Mouse (Mus musculus): ENCODE data around the gene Tgif1. TPM values are rescaled to one million over a fixed set of nuclear protein-coding genes. Genes with fewer than 3 reads are reported as not detected.
A peak's percentile ranks its signal among the peaks of the same experiment; 100 is the strongest.

The Tgif1 gene
- polyA plus RNA-seq, 1 experiment from 2014 or later = 9.0 TPM

DNA sequence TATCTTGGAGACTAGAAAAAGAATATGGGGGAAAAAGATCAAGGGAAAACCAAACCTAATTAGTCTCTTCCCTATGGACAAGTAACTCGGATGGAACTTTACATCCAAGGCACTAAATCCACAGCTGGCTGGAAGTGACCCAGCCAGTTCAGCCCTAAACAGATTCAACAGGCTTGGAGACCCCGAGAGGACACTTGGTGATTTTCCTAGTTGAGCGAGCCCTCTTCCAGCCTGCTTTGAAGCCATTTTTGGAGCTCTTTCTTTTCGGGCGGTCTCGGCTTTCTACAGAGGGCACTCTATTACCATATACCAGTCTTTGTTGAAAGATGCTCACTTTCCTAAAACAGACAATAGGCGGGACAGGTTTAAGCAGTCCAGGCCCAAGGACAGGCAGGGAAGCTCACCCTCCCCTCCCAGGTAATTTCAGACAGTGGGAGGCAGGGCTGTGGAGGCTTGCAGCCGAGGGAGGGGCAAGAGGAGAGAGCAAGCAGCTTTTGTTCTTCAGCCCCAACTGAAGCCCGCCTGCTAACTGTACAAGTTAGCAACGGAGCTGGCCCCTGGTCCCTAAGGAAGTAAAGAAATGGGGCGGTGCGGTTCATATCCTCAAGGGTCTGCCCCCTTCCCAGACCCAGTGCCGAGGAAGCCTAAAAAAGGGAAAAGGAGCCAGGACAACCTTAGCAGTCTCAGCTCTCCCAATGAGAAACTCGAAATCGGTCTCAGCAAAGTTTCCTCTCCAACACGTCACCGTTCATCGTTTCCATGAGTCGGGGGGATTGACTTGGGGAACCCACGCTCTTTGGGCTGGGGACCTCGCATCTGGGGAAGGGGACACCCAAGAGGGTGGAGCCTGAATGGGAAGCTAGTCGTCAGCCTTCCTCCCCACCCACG, 4.6 kb downstream of the Tgif1 start:
- H3K4me1 ChIP-seq (ENCODE audit: control insufficient read depth, low read depth, low read length) = peaks cover 18% of the 10 kb centered on the region
- ATAC-seq (ENCODE audit: low read depth) = no peak

DNA sequence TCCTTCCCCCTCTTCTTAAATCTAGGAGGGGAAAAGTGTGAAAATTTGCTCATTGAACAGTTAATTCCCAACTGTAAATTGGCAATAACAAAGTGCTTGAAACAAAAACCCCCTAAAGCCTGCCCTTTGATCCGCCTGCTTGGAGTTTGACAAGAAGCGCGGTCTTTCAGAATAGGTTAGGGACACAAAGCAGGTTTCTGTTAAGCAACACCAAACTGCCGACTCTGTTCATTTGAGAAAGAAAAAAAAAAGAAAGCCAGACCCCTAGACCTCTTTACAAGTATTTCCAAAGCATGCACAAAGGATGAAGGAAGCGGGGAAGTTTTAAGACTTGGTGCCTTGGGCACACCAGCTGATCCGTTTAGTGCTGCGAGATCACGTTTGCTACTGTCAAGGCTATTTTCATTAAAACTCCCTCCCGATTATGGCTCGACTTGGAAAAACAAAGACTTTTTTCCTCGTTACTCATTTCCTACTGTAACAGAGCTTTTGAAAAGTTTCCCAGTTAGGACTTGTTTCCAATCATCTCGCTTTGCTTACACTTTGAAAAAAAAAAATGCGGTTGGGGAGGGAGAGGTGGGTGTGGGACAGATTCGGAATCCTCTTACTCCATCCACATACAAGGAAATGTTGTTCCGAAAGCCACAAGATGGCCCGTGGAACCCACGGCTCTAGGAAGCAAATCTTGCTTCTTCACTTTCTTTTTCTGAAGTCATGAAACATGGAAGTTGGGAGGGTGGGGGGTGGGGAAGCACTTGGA, 5.4 kb downstream of the Tgif1 start:
- H3K27me3 ChIP-seq (ENCODE audit: control insufficient read depth, insufficient read depth, low read depth, low read length) = peaks cover 19% of the 10 kb centered on the region
- H3K4me3 ChIP-seq (ENCODE audit: low read depth, low read length) = peak overlapping the region; percentile 70
- H3K9me3 ChIP-seq (replicated peaks; ENCODE audit: control insufficient read depth, low read length) = no peaks in the 10 kb centered on the region
- 4% methylated on average over 17 of the region's 17 CpGs for WGBS (ENCODE audit: insufficient replicate concordance)
- peak overlapping the region; percentile 66 for H3K9ac ChIP-seq (ENCODE audit: low read depth, low read length)
- H3K4me2 ChIP-seq (ENCODE audit: low read depth, low read length) = peak overlapping the region; percentile 76
- peaks cover 18% of the 10 kb centered on the region for H3K4me1 ChIP-seq (ENCODE audit: control insufficient read depth, low read depth, low read length)
- no peaks in the 10 kb centered on the region for H3K36me3 ChIP-seq (ENCODE audit: control insufficient read depth, insufficient read depth)
- H3K27ac ChIP-seq (ENCODE audit: low read length) = peak overlapping the region; percentile 88
- ATAC-seq (ENCODE audit: low read depth) = no peak

More for the DNA sequence above, 4.6 kb downstream of the Tgif1 start:
- H3K27me3 ChIP-seq (ENCODE audit: control insufficient read depth, insufficient read depth, low read depth, low read length) = peaks cover 26% of the 10 kb centered on the region
- no peaks in the 10 kb centered on the region for H3K9me3 ChIP-seq (replicated peaks; ENCODE audit: control insufficient read depth, low read length)
- H3K36me3 ChIP-seq (ENCODE audit: control insufficient read depth, insufficient read depth) = no peaks in the 10 kb centered on the region
- peak overlapping the region; percentile 88 for H3K27ac ChIP-seq (ENCODE audit: low read length)
- H3K4me2 ChIP-seq (ENCODE audit: low read depth, low read length) = peak overlapping the region; percentile 76
- WGBS (ENCODE audit: insufficient replicate concordance) = 1% methylated on average over 23 of the region's 23 CpGs
- H3K9ac ChIP-seq (ENCODE audit: low read depth, low read length) = peak overlapping the region; percentile 66
- H3K4me3 ChIP-seq (ENCODE audit: low read depth, low read length) = peak overlapping the region; percentile 70

DNA sequence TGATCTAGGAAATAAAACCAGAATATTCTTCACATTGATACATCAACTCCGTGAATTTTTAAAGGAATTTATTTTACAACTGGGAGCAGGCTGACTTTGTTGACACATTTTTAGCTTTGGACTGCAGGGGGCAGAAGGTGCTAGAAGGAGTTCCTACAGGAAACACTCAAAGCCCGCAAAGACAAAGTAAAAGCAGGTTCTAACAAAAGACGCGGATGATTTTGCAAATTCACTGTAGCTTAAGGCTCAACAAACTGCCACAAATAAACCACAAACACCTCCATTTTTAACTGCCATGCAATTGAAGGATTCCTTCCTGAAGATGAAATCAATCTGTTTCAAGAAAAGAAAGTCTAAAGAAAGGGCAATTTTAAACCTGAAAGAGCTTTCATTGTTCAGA, 6.3 kb downstream of the Tgif1 start:
- H3K9ac ChIP-seq (ENCODE audit: low read depth, low read length) = no peak overlapping the region
- no peaks in the 10 kb centered on the region for H3K9me3 ChIP-seq (replicated peaks; ENCODE audit: control insufficient read depth, low read length)
- 1% methylated on average over 4 of the region's 4 CpGs for WGBS (ENCODE audit: insufficient replicate concordance)
- no peak overlapping the region for H3K4me3 ChIP-seq (ENCODE audit: low read depth, low read length)
- H3K27ac ChIP-seq (ENCODE audit: low read length) = no peak overlapping the region
- H3K4me2 ChIP-seq (ENCODE audit: low read depth, low read length) = peak overlapping the region; percentile 21; the same call in 1 of the 2 replicates
- H3K36me3 ChIP-seq (ENCODE audit: control insufficient read depth, insufficient read depth) = no peaks in the 10 kb centered on the region
- ATAC-seq (ENCODE audit: low read depth) = no peak
- peaks cover 18% of the 10 kb centered on the region for H3K4me1 ChIP-seq (ENCODE audit: control insufficient read depth, low read depth, low read length)
- H3K27me3 ChIP-seq (ENCODE audit: control insufficient read depth, insufficient read depth, low read depth, low read length) = peaks cover 11% of the 10 kb centered on the region

DNA sequence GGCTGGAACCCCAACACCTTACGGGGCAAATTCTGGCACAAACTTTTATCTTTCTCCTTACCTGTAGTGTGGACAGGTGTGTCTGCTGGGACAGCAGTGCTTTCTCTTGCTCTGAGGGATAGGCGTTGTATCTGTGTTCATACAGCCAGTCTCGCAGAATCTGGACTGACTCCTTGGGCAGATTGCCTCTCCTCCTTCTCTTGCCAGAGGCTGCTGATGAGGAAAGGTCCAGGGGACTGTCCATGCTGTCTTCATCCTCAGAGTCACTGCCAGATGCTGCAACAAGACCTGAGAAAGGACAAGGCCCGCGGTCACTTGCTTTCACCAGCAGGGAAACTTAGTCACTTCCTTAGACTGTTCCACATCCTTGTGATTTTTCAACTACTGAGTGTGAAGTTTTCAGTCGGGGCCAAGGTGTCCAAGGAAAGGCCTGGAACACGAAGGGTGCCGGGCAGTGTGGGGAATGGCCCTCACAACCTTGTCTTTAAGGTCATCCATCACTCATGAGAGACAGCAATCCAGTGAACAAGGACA, 7.2 kb downstream of the Tgif1 start:
- Histone ChIP-seq H3K4me3 (ENCODE audit: low read depth, low read length) (no peak overlapping the region), H3K9ac (ENCODE audit: low read depth, low read length) (no peak overlapping the region), H3K9me3 (replicated peaks; ENCODE audit: control insufficient read depth, low read length) (no peaks in the 10 kb centered on the region), H3K27me3 (ENCODE audit: control insufficient read depth, insufficient read depth, low read depth, low read length) (peaks cover 5% of the 10 kb centered on the region), H3K27ac (ENCODE audit: low read length) (peak overlapping the region; percentile 45), H3K36me3 (ENCODE audit: control insufficient read depth, insufficient read depth) (no peaks in the 10 kb centered on the region), H3K4me2 (ENCODE audit: low read depth, low read length) (no peak overlapping the region), H3K4me1 (ENCODE audit: control insufficient read depth, low read depth, low read length) (peaks cover 18% of the 10 kb centered on the region)
- 54% methylated on average over 8 of the region's 8 CpGs for whole genome bisulfite sequencing (ENCODE audit: insufficient replicate concordance)
- ATAC-seq (ENCODE audit: low read depth) = no peak

DNA sequence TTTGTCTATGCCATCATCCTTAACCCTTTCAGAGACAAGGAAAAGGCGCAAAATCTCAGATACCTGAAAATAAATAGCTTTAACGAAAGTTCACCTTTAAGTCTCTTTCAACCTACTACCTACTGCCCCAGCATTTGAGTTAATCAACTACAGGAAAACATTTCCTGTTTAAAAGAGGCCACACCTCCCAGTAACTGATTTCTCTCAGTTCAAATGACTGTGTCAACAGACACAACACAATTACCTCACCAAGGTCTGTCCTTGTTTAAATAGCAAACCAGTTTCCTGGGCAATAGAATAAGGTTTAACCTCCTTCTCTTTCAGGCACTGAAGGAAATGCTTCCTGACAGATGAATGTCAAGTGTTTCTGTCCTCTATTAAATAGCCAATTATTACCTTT, 7.8 kb downstream of the Tgif1 start:
- H3K27ac ChIP-seq (ENCODE audit: low read length) = peak overlapping the region; percentile 45; the same call in 1 of the 2 replicates
- H3K4me1 ChIP-seq (ENCODE audit: control insufficient read depth, low read depth, low read length) = peaks cover 18% of the 10 kb centered on the region
- H3K4me3 ChIP-seq (ENCODE audit: low read depth, low read length) = no peak overlapping the region
- 68% methylated on average over 2 of the region's 2 CpGs for WGBS (ENCODE audit: insufficient replicate concordance)
- H3K36me3 ChIP-seq (ENCODE audit: control insufficient read depth, insufficient read depth) = no peaks in the 10 kb centered on the region
- peak; percentile 77 for ATAC-seq (ENCODE audit: low read depth)
- no peaks in the 10 kb centered on the region for H3K9me3 ChIP-seq (replicated peaks; ENCODE audit: control insufficient read depth, low read length)
- H3K27me3 ChIP-seq (ENCODE audit: control insufficient read depth, insufficient read depth, low read depth, low read length) = peaks cover 2% of the 10 kb centered on the region
- no peak overlapping the region for H3K9ac ChIP-seq (ENCODE audit: low read depth, low read length)
- no peak overlapping the region for H3K4me2 ChIP-seq (ENCODE audit: low read depth, low read length)

DNA sequence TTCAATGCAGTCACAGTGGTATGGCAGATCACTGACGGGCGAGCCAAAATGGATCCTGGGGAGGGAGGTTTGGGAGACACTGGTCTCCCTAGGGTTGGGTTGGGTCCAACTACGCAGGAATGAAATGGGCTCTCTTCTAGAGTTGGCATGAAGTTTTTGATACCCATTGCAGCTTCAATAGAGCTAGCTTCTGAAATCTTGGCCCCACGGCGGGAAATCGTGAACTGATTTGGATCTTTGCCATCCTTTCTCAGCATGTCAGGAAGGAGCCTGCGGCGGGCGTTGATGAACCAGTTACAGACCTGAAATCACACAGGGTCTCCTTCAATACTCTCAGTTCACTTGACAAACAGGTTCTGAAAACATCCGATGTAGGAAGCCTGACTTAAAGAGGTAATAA, 8.4 kb downstream of the Tgif1 start:
- H3K9ac ChIP-seq (ENCODE audit: low read depth, low read length) = no peak overlapping the region
- H3K36me3 ChIP-seq (ENCODE audit: control insufficient read depth, insufficient read depth) = no peaks in the 10 kb centered on the region
- H3K4me3 ChIP-seq (ENCODE audit: low read depth, low read length) = no peak overlapping the region
- H3K4me2 ChIP-seq (ENCODE audit: low read depth, low read length) = no peak overlapping the region
- H3K27me3 ChIP-seq (ENCODE audit: control insufficient read depth, insufficient read depth, low read depth, low read length) = no peaks in the 10 kb centered on the region
- no peak for ATAC-seq (ENCODE audit: low read depth)
- 0 out of 2 replicates have a peak overlapping the region, but pooled peaks have one; percentile 42 for H3K27ac ChIP-seq (ENCODE audit: low read length)
- WGBS (ENCODE audit: insufficient replicate concordance) = 68% methylated on average over 10 of the region's 10 CpGs
- peaks cover 18% of the 10 kb centered on the region for H3K4me1 ChIP-seq (ENCODE audit: control insufficient read depth, low read depth, low read length)
- no peaks in the 10 kb centered on the region for H3K9me3 ChIP-seq (replicated peaks; ENCODE audit: control insufficient read depth, low read length)

DNA sequence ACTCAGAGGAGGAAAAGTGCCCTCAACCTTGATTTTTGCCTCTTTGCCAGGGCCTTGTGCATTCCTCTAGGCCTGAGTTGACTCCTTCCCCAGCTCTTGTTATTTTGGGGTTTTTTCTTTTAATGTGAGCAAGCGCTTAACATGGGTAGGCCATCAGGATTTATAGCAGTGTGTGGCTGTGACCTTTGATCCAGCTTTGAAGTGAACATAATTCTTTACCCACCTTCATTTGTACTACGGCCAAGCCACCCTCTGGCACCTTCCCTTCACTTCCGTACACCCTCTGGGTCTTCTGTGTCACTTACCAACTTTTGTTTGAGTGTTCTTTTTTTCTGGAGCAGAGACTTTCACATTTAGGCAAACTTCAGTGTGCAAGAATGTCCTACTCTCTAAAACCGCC, 10.1 kb downstream of the Tgif1 start:
- no peak for ATAC-seq (ENCODE audit: low read depth)
- H3K9me3 ChIP-seq (replicated peaks; ENCODE audit: control insufficient read depth, low read length) = no peaks in the 10 kb centered on the region
- H3K27ac ChIP-seq (ENCODE audit: low read length) = no peak overlapping the region
- H3K27me3 ChIP-seq (ENCODE audit: control insufficient read depth, insufficient read depth, low read depth, low read length) = no peaks in the 10 kb centered on the region
- WGBS (ENCODE audit: insufficient replicate concordance) = 68% methylated on average over 4 of the region's 4 CpGs
- peaks cover 13% of the 10 kb centered on the region for H3K4me1 ChIP-seq (ENCODE audit: control insufficient read depth, low read depth, low read length)
- H3K4me3 ChIP-seq (ENCODE audit: low read depth, low read length) = no peak overlapping the region
- H3K4me2 ChIP-seq (ENCODE audit: low read depth, low read length) = no peak overlapping the region
- no peak overlapping the region for H3K9ac ChIP-seq (ENCODE audit: low read depth, low read length)
- H3K36me3 ChIP-seq (ENCODE audit: control insufficient read depth, insufficient read depth) = no peaks in the 10 kb centered on the region

DNA sequence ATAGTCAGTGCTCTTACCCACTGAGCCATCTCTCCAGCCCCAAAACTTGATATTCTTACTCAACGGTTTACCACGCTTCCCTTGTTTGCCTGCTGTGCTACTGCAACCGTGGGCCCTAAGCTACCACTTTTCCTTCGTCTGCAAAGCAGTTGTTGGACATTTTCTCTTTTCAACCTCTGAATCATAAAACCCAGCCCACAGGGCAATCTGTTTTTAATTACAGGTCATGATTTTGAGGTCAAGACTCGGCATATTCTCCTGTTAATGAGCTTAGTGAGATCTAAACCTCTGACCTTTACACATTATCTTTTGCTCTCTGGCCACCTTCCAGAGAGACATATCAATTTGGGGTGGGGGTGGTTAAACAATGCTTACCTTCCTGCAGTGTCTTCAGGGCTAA, 14.8 kb downstream of the Tgif1 start:
- no peak overlapping the region for H3K27ac ChIP-seq (ENCODE audit: low read length)
- no peaks in the 10 kb centered on the region; the same call in 1 of the 2 replicates for H3K4me1 ChIP-seq (ENCODE audit: control insufficient read depth, low read depth, low read length)
- H3K27me3 ChIP-seq (ENCODE audit: control insufficient read depth, insufficient read depth, low read depth, low read length) = peaks cover 10% of the 10 kb centered on the region
- no peaks in the 10 kb centered on the region for H3K9me3 ChIP-seq (replicated peaks; ENCODE audit: control insufficient read depth, low read length)
- 68% methylated on average over 5 of the region's 5 CpGs for WGBS (ENCODE audit: insufficient replicate concordance)
- no peak overlapping the region for H3K4me3 ChIP-seq (ENCODE audit: low read depth, low read length)
- no peak overlapping the region for H3K9ac ChIP-seq (ENCODE audit: low read depth, low read length)
- H3K36me3 ChIP-seq (ENCODE audit: control insufficient read depth, insufficient read depth) = no peaks in the 10 kb centered on the region
- ATAC-seq (ENCODE audit: low read depth) = no peak
- no peak overlapping the region for H3K4me2 ChIP-seq (ENCODE audit: low read depth, low read length)
